Mouse (Mus musculus) urinary bladder, postnatal 0 days (tissue): ENCODE results near the gene Gm29797. TPM values are rescaled to one million over a fixed set of nuclear protein-coding genes. Genes with fewer than 3 reads are reported as not detected.

Experiments
- polyA plus RNA-seq: library from polyadenylated mRNA; unstranded; fragments of >200 nt; fragmentation: Nextera tagmentation; extraction: Ambion mirVana; gene quantifications from 2 replicates; pipeline ENCODE4 v1.2.1, GENCODE M21; 2015

Gm29797 gene
- not detected in 2 replicates for polyA plus RNA-seq

GRCm38 (mm10) chr2:181656734-181657133, at the start of gene Gm29797:
Gene Gm29797, plus strand, starts transcription at chr2:181657034.

GRCm38 (mm10) chr2:181671326-181671725, 14.5 kb downstream of the Gm29797 start, which contains the start of gene Sox18:
Gene Sox18, minus strand, starts transcription at chr2:181671640.

DNA sequence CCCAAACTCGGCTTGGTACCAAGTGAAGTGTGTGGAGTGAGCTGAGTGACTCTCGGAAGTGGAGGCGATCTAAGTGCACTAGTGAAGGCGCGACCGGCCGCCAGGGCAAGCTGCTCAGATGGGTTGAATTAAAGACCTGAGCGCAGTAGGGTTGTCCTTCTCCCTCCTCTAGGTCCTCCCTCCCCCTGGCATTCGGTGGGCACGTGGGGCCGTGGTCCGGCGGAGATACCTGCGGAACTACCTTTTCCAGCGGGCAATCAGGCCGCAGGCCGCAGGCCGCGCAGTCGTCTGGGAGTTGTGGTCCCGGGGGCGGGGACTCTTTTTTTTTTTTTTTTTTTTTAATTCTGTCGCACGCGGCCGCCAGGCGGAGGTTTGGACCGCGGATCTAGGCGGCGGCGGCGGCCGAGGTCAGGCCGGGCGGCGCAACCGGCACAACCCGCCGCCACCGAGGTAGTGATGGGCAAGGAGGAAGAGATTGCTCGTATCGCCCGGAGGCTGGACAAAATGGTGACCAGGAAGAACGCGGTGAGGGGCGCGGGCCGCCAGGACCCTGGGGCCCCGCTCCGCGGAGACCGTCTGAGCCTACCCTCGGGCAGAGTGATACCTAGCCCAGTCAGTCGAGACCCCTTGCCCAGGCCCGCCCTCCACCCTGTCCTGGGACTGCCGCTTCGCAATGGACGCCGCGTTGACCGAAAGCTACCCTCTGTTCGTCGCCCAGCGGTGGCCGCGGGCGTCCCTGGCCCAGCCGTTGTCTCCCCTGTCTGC, 23.3 kb downstream of the Gm29797 start, which contains the start of gene Tcea2:
Gene Tcea2, plus strand, starts transcription at position 360 of the 765 bp plus-strand sequence.

DNA sequence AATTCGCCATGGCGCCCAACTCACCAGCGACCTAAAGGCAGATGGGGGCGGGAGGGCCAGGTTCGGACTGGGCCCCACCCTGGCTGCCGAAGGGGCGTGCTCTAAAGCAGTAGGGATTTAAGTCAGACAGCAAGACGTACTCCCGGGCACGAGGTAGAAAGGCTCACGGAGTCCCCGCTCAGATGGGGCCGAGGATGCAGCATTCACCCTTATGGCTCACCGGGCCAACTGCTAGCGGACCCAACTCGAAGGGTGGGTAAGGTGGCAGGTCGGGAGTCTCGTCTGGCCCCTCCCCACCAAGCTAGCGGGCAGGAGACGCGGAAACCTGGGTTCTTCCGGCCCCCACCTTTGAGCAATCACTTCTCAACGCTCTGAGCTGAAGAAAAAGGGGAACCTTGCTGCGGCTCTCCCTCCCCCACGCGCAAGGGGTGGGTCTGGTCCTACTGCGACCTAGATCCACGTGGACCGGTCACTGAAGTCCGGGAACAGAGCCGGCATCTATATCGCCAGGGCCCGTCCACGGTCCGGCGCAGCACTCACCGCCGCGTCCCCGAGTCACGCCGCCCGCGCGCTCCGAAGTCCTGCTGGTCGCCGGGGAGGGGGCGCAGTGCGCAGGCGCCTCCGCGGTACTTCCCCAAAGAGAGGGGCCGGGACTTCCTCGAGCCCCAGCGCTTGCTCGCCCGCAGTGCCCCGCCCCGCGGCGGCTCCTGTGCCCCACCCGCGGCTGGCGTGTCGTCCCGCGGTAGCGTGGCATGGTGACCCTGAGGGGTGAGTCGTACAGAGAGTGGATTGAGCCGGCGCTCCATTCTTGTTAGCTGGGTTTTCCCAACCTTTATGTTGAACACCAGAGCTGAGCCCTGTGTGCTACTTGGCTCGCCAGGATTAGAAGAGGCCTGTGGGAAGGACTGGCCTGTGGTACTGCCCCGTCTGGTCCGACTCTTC, 36.8 kb downstream of the Gm29797 start, which contains the start of gene Rgs19:
Gene Rgs19, minus strand, starts transcription at position 639 of the 942 bp plus-strand sequence.

DNA sequence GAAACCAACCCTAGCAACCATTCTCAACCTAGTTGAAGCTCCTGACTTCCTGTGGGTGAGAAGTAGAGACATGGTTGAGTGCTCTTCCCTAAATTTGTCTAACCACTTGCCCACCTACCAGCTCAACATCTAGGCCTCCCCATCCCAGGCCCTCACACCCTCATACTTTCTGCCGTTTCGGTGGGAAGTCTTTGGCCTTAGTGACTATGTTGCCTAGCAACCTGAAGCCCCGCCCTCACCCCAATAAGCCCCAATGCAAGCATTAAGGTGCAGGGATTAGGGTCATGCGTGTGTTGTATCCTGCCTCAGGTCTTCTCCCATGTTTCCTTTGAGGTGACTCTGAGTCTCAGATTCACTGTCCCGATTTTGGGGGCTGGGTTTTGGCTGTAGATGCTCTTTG, 41.4 kb downstream of the Gm29797 start, which contains the start of gene Lkaaear1:
Gene Lkaaear1, minus strand, starts transcription at position 202 of the 400 bp plus-strand sequence.

Other genes starting within 250 kb of the Gm29797 start
- 3.0 and 3.7 TPM in 2 replicates for gene Zbtb46, start 197.6 kb upstream of the Gm29797 start, polyA plus RNA-seq
- not detected in 2 replicates for gene Abhd16b, start 163.8 kb upstream of the Gm29797 start, polyA plus RNA-seq
- 129 and 134 TPM in 2 replicates for gene Tpd52l2, start 159.9 kb upstream of the Gm29797 start, polyA plus RNA-seq
- gene Dnajc5, start 136.5 kb upstream of the Gm29797 start, polyA plus RNA-seq = 52.2 and 55.0 TPM in 2 replicates
- gene Uckl1, start 72.1 kb upstream of the Gm29797 start, polyA plus RNA-seq = 58.0 and 61.9 TPM in 2 replicates
- gene Prpf6, start 65.2 kb upstream of the Gm29797 start, polyA plus RNA-seq = 29.1 and 32.2 TPM in 2 replicates
- 24.2 and 27.2 TPM in 2 replicates for gene Zfp512b, start 64.2 kb upstream of the Gm29797 start, polyA plus RNA-seq
- gene Samd10, start 57.8 kb upstream of the Gm29797 start, polyA plus RNA-seq = 8.9 and 10.9 TPM in 2 replicates
- gene Sox18, start 14.6 kb downstream of the Gm29797 start, polyA plus RNA-seq = 17.4 and 20.6 TPM in 2 replicates
- gene Tcea2, start 23.3 kb downstream of the Gm29797 start, polyA plus RNA-seq = 11.9 and 13.4 TPM in 2 replicates
- gene Rgs19, start 36.9 kb downstream of the Gm29797 start, polyA plus RNA-seq = 33.1 and 41.7 TPM in 2 replicates
- gene Lkaaear1, start 41.4 kb downstream of the Gm29797 start, polyA plus RNA-seq = not detected in 2 replicates
- gene Oprl1, start 58.0 kb downstream of the Gm29797 start, polyA plus RNA-seq = 0.06 and 0.26 TPM in 2 replicates
- gene Myt1, start 106.3 kb downstream of the Gm29797 start, polyA plus RNA-seq = 0.02 TPM in 1 of 2 replicates, not detected in the other
- gene Pcmtd2, start 180.8 kb downstream of the Gm29797 start, polyA plus RNA-seq = 14.1 and 16.3 TPM in 2 replicates
- 41.6 and 43.9 TPM in 2 replicates for gene Polr3k, start 207.3 kb downstream of the Gm29797 start, polyA plus RNA-seq